Mouse (Mus musculus): ENCODE measurements around the gene Timm23.
A peak's percentile ranks its signal among the peaks of the same experiment; 100 is the strongest.
"Not testable (repeated sequence)": the region's sequence is repeated elsewhere in the genome, so short reads cannot be mapped to it uniquely, and the experiment has no call there.

Timm23 gene

DNA sequence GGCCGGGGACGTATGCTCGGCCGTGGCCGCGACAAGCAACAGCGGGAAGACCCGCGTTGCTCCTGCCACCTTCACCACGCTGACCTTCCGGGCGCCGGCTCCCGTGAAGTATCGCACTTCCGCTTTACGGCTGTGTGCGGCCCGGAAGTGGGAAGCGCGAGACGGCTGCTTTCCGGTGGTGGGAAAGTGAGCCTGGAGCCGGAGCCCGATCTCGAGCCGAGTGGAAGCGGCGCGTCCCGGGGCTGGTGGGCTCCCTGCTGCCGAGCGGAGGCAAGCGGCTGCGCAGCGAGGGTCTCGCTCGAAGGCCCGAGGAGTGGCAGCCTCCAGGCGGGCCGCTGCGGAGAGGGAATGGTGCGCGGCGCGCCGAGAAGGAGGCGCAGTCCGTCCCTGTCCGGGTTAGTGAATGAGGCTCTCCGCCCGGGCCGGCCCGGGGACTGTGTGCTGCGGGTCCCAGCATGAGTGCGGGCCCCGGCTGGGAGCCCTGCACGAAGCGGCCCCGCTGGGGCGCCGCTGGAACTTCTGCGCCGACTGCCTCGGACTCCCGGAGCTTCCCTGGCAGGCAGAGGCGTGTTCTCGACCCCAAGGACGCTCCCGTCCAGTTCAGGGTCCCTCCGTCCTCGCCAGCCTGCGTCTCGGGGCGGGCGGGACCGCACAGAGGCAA, at the start of gene Timm23, which contains the start of gene Parg:
TSS of gene Timm23 (minus strand) at position 108 of the 661 bp plus-strand sequence.
TSS of gene Parg (plus strand) at position 159 of the 661 bp plus-strand sequence.
- DNase-seq (ENCODE audit: low spot score in 2 of 2) = peak; percentile 80 to 89

GRCm38 (mm10) chr14:32249616-32250015, 47.9 kb upstream of the Timm23 start:
- DNase-seq (ENCODE audit: low spot score in 2 of 2) = no peak

DNA sequence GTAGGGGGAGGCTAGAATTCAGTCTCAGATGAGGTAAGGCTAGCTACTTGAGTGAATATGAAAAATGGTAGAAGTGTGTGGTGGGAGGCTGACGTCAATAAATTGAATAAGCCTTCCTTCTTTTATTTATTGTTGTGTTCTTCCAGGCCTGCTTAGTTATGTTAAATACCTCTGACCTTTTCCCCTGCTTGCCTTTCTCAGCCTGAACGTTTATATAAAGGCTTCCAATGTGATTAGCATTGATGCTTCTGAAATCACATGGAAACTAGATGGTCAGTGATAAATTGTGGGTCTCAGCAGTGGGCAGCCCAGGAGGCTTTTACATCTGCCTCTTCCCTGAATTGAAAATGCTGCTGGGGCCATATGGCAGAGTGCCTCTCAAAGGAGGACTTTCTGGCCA, 44.3 kb upstream of the Timm23 start:
- DNase-seq (ENCODE audit: low spot score in 2 of 2) = no peak

- DNase-seq (ENCODE audit: low spot score in 2 of 2) = no peak
These were observed 40.7 kb upstream of the Timm23 start for GRCm38 (mm10) chr14:32242401-32242800.

DNA sequence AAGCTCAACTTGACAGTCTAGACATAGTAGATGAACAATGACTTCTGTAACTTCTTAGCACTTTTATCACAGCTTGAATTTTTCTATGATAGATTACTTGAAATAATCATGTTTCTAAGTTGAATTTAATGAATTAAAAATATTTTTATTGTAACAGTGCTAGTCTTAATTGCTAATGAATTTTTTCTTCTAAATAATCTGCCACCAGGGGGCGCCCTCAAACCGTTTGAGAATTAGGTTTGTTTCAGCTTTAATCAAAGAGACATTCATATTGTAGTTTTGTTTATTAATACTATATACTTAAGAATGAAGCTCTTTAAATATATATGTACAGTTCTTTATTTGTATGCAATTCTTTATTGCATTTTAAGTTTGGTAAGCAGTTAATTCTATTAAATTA, 27.3 kb upstream of the Timm23 start:
- DNase-seq (ENCODE audit: low spot score in 2 of 2) = peak; percentile 22 to 24

- DNase-seq (ENCODE audit: low spot score in 2 of 2) = no peak
These were observed 24.9 kb upstream of the Timm23 start for GRCm38 (mm10) chr14:32226601-32227000.

GRCm38 (mm10) chr14:32201354-32201753, 344 bp downstream of the Timm23 start:
- no peak for DNase-seq (ENCODE audit: low spot score in 2 of 2)

GRCm38 (mm10) chr14:32193557-32193956, 8.1 kb downstream of the Timm23 start:
- not testable (repeated sequence) for DNase-seq (ENCODE audit: low spot score in 2 of 2)

GRCm38 (mm10) chr14:32192437-32192836, 9.3 kb downstream of the Timm23 start:
- peak; percentile 15 to 60 for DNase-seq (ENCODE audit: low spot score in 2 of 2)

- DNase-seq (ENCODE audit: low spot score in 2 of 2) = no peak
These were observed 9.8 kb downstream of the Timm23 start for GRCm38 (mm10) chr14:32191926-32192325.

- DNase-seq (ENCODE audit: low spot score in 2 of 2) = no peak
These were observed 10.9 kb downstream of the Timm23 start for GRCm38 (mm10) chr14:32190627-32191391.

- DNase-seq (ENCODE audit: low spot score in 2 of 2) = no peak
These were observed 17.9 kb downstream of the Timm23 start for GRCm38 (mm10) chr14:32183846-32184245.

- DNase-seq (ENCODE audit: low spot score in 2 of 2) = no peak
These were observed 20.8 kb downstream of the Timm23 start for GRCm38 (mm10) chr14:32180861-32181260.

GRCm38 (mm10) chr14:32179393-32180195, 22.1 kb downstream of the Timm23 start:
- no peak for DNase-seq (ENCODE audit: low spot score in 2 of 2)

DNA sequence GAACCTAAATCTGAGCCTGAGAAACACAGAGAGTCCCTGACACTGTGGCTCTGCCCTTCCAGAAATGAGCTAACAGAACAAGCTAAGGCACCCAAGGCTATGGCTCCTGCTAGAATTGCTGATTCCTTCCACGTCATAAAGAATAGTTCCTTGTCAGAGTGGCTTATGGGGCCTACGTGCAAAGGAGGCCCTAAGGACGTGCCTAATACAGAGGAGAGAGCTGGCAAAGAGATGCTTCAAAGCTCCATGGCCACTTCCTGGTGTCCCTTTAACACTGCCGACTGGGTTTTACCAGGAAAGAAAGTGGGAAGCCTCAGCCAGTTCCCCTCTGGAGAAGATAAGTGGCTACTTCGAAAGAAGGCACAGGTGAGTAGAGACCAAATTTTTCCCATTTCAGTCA, 25.1 kb downstream of the Timm23 start:
- DNase-seq (ENCODE audit: low spot score in 2 of 2) = not testable (repeated sequence)

DNA sequence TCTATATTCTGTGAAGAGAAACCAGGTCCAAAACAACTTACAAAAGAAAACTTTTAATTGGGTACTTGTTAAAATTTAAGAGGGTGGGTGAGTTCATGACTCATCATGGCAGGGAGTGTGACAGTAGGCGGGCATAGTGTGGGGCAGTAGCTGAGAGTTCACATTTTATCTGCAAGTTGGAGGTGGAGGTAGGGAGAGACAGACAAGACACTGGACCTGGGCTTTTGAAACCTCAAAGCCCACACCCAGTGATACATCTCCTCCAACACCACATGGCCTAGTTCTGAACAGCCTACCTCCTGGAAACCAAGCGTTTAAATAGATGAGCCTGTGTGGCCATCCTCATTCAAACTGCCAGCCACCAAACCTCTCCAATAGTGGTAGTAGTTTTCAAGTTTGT, 26.4 kb downstream of the Timm23 start:
- DNase-seq (ENCODE audit: low spot score in 2 of 2) = no peak

GRCm38 (mm10) chr14:32170137-32170536, 31.6 kb downstream of the Timm23 start:
- no peak for DNase-seq (ENCODE audit: low spot score in 2 of 2)

- DNase-seq (ENCODE audit: low spot score in 2 of 2) = no peak
These were observed 33.0 kb downstream of the Timm23 start for GRCm38 (mm10) chr14:32168653-32169231.

GRCm38 (mm10) chr14:32167326-32167725, 34.4 kb downstream of the Timm23 start:
- no peak for DNase-seq (ENCODE audit: low spot score in 2 of 2)

DNA sequence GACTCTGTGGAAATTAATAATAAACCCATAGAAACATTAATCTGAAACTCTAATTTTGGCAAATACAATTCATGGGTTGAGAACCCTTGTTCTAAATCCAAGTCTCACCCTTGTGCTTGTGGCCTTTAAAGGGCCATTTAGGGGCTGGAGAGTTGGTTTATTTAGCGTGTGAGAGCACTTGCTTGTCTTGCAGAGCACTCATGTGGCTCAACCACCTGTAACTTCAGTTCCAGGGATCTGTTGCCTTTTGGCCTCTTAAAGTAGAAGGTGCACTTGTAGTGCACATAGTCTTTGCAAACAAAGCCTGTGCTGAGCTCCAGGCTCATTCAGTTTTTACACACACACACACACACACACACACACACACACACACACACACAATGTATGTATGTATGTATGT, 34.9 kb downstream of the Timm23 start:
- DNase-seq (ENCODE audit: low spot score in 2 of 2) = no peak

GRCm38 (mm10) chr14:32166062-32166441, 35.6 kb downstream of the Timm23 start:
- DNase-seq (ENCODE audit: low spot score in 2 of 2) = no peak

All from urinary bladder, postnatal 36 days (tissue).